Comparison of ENCODE assay signal across 14 mouse cellular contexts in the genomic region with DNA sequence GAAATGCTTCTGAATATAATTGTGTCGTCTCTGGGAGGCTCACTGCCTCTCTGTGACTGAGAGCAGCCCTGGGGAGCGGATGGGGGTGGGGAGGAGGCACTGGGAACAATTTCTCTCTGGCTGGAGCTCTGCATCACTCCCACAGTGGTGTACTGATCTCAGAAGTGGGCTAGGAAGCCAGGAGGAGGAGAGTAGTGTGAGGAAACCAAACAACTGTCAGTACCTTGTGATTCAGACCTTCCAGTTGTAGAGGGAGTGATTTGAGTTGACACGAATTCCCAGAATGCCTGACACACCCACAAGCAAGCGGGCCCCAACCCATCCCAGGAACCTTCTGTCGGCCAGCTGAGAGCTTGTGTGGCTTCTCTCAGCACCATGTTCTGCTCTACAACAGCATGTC. TPM values are rescaled to one million over a fixed set of nuclear protein-coding genes. Genes with fewer than 3 reads are reported as not detected.
DNase-seq lines count a peak whose midpoint lies in the region; ATAC-seq lines count a peak whose summit lies in the region.
"Had no signal": no experiment of that assay in that cellular context is flagged by ENCODE, and none has a peak within 500 bp of the region (broad histone marks: within the 10 kb centered on the region; RNA-seq: fewer than 3 reads in every experiment).

No protein-coding gene starts in this region.

- H3K9ac ChIP-seq in heart, embryonic 16.5 days (ENCODE audit: low read length) = no peak overlapping the region
- H3K9ac ChIP-seq in kidney, embryonic 15.5 days = no peak overlapping the region
- H3K9ac ChIP-seq: liver, embryonic 13.5 days; midbrain, embryonic 13.5 days had no signal

- no peak overlapping the region for H3K4me3 ChIP-seq in heart, embryonic 16.5 days (ENCODE audit: low read length)
- H3K4me3 ChIP-seq in kidney, embryonic 15.5 days (replicated peaks) = no peak overlapping the region
- H3K4me3 ChIP-seq: left cerebral cortex, adult 2 months; liver, embryonic 13.5 days; midbrain, embryonic 13.5 days had no signal

- H3K4me2 ChIP-seq in heart, embryonic 16.5 days (ENCODE audit: low read depth, low read length) = no peak overlapping the region
- H3K4me2 ChIP-seq in kidney, embryonic 15.5 days = no peak overlapping the region
- H3K4me2 ChIP-seq: liver, embryonic 13.5 days; midbrain, embryonic 13.5 days had no signal

- H3K36me3 ChIP-seq in heart, embryonic 16.5 days (ENCODE audit: control insufficient read depth, insufficient read depth) = no peaks in the 10 kb centered on the region
- no peaks in the 10 kb centered on the region for H3K36me3 ChIP-seq in kidney, embryonic 15.5 days
- H3K36me3 ChIP-seq: liver, embryonic 13.5 days; midbrain, embryonic 13.5 days had no signal

- H3K4me1 ChIP-seq in heart, embryonic 16.5 days (ENCODE audit: control insufficient read depth, insufficient read depth, low read length) = peaks cover 8% of the 10 kb centered on the region; the same call in 1 of the 2 replicates
- H3K4me1 ChIP-seq in kidney, embryonic 15.5 days = no peaks in the 10 kb centered on the region
- H3K4me1 ChIP-seq: midbrain, embryonic 13.5 days had no signal

- H3K27me3 ChIP-seq in heart, embryonic 16.5 days (ENCODE audit: control insufficient read depth, insufficient read depth, low read length) = no peaks in the 10 kb centered on the region
- H3K27me3 ChIP-seq in kidney, embryonic 15.5 days = no peaks in the 10 kb centered on the region
- H3K27me3 ChIP-seq: liver, embryonic 13.5 days; midbrain, embryonic 13.5 days had no signal

- DNase-seq in frontal cortex, postnatal 14 days (ENCODE audit: low spot score in 2 of 2) = no peak
- DNase-seq in right cerebral cortex, adult 2 months (ENCODE audit: low spot score in 2 of 2) = peak; percentile 33 to 40
- no peak for DNase-seq in right cerebral cortex, postnatal 4 days
- DNase-seq in spleen, adult 18-20 months = no peak
- DNase-seq: kidney, adult 9 months; liver, embryonic 13.5 days; thymus, postnatal 14 days had no signal

- 16% methylated on average over 5 of the region's 5 CpGs for WGBS in heart, embryonic 16.5 days
- 34% methylated on average over 5 of the region's 5 CpGs for WGBS in kidney, embryonic 15.5 days

- no peaks in the 10 kb centered on the region for H3K9me3 ChIP-seq in heart, embryonic 16.5 days (replicated peaks; ENCODE audit: control insufficient read depth, low read length)
- no peaks in the 10 kb centered on the region for H3K9me3 ChIP-seq in kidney, embryonic 15.5 days (replicated peaks)
- H3K9me3 ChIP-seq: liver, embryonic 13.5 days; midbrain, embryonic 13.5 days had no signal

- ATAC-seq in frontal cortex, adult (ENCODE audit: low TSS enrichment) = peak; percentile 98
- ATAC-seq in heart, embryonic 16.5 days (replicated peaks; ENCODE audit: extremely low read depth, insufficient read depth, low FRiP score) = peak; percentile 23; the same call in 1 of the 2 replicates
- ATAC-seq in activated CD4-positive, CD25-positive, alpha-beta regulatory T cell, adult 4 months = no peak
- ATAC-seq in kidney, embryonic 15.5 days (replicated peaks; ENCODE audit: low FRiP score) = no peak
- ATAC-seq: forebrain, embryonic 16.5 days; midbrain, embryonic 13.5 days had no signal

- H3K27ac ChIP-seq in heart, embryonic 16.5 days (ENCODE audit: low read length) = no peak overlapping the region
- H3K27ac ChIP-seq in kidney, embryonic 15.5 days = no peak overlapping the region
- H3K27ac ChIP-seq: left cerebral cortex, adult 2 months; liver, embryonic 13.5 days; midbrain, embryonic 13.5 days had no signal

RNA-seq across cellular contexts. Expression of a gene that starts 12.1 kb away (rescaled TPM):
- polyA plus RNA-seq in heart, embryonic 16.5 days (2015; fragmentation: Nextera tagmentation; extraction: Ambion mirVana) = 21.2 and 28.8 TPM in 2 replicates
- polyA plus RNA-seq in activated CD4-positive, CD25-positive, alpha-beta regulatory T cell, adult 4 months (2017; shearing (Covaris generic)) = 10 to 100 TPM in 1 of 2 experiments, 1 to 10 TPM in 1; 9.3 to 13.0 TPM
- polyA plus RNA-seq in kidney, embryonic 15.5 days (2015; fragmentation: Nextera tagmentation; extraction: Ambion mirVana) = 30.2 and 33.7 TPM in 2 replicates

Comparison
In these comparisons a context has a peak if more than half of its experiments do, and no peak if none do; other contexts are left out.
1. DNase-seq: peak in right cerebral cortex, adult 2 months (2 of 2); none in frontal cortex, postnatal 14 days (0 of 2), right cerebral cortex, postnatal 4 days (single experiment) and spleen, adult 18-20 months (0 of 2).
2. ATAC-seq: peak in frontal cortex, adult (single experiment) and heart, embryonic 16.5 days (single experiment); none in activated CD4-positive, CD25-positive, alpha-beta regulatory T cell, adult 4 months (single experiment) and kidney, embryonic 15.5 days (single experiment).